Mouse (Mus musculus) small intestine, adult 2 months (tissue): ENCODE measurements around the gene Cyp4a30b. TPM values are rescaled to one million over a fixed set of nuclear protein-coding genes. Genes with fewer than 3 reads are reported as not detected.

ENCODE experiments used
- H3K27ac ChIP-seq: fragments of 200-500 bp; 2 replicates; pipeline ENCODE4 v1.5.1; 2012; ENCODE audit warnings: low read depth, low read length, control low read depth, inconsistent platforms; ENCODE audit not compliant: insufficient read depth
- H3K27me3 ChIP-seq: fragments of 200-500 bp; 2 replicates; pipeline ENCODE4 v1.6.1; 2012; ENCODE audit warnings: mild to moderate bottlenecking, moderate library complexity, low read length, inconsistent platforms; ENCODE audit not compliant: control insufficient read depth, insufficient read depth
- H3K36me3 ChIP-seq: fragments of 200-500 bp; 2 replicates; pipeline ENCODE4 v1.6.1; 2012; ENCODE audit warnings: mild to moderate bottlenecking, low read length, control low read depth, inconsistent platforms; ENCODE audit not compliant: control insufficient read depth, insufficient read depth
- H3K4me1 ChIP-seq: fragments of 200-500 bp; 2 replicates; pipeline ENCODE4 v1.6.1; 2012; ENCODE audit warnings: low read length, inconsistent platforms, mixed read lengths; ENCODE audit not compliant: control insufficient read depth, insufficient read depth, insufficient read length
- H3K4me3 ChIP-seq: fragments of 200-500 bp; 2 replicates; pipeline ENCODE4 v1.5.1; 2012; ENCODE audit warnings: low read depth, mild to moderate bottlenecking, control low read depth, inconsistent platforms, low read length, moderate library complexity
- CTCF ChIP-seq: fragments of 200-500 bp; IDR thresholded peaks from 2 replicates; pipeline ENCODE4 v1.5.1; 2012; ENCODE audit warnings: low read depth, mild to moderate bottlenecking, control low read depth, inconsistent platforms, low read length, moderate library complexity, mixed read lengths; ENCODE audit not compliant: insufficient replicate concordance, insufficient read length; ENCODE audit errors: extremely low read depth
- POLR2A ChIP-seq: fragments of 200-500 bp; IDR thresholded peaks from 2 replicates; pipeline ENCODE4 v1.6.1; 2012; ENCODE audit warnings: low read depth, mild to moderate bottlenecking, control low read depth, inconsistent platforms, low read length, moderate library complexity
- WGBS: fragments of 180-500 bp; shearing (Covaris S2); methylation state at CpG from one replicate; pipeline ENCODE4 v1.1.7; 2018; 5-methylcytosine and 5-hydroxymethylcytosine counted together
- polyA plus RNA-seq: library from polyadenylated mRNA; depleted of rRNA; stranded (reverse); fragments of >200 nt; gene quantifications from 2 replicates; pipeline ENCODE4 v1.2.3, GENCODE M21; 2012; rRNA removed

The Cyp4a30b gene
- polyA plus RNA-seq, 1 experiment, result not detected

- Histone ChIP-seq H3K4me3 (no peak overlapping the region), H3K36me3 (no peaks in the 10 kb centered on the region), H3K27ac (no peak overlapping the region), H3K27me3 (no peaks in the 10 kb centered on the region), H3K4me1 (no peaks in the 10 kb centered on the region; the same call in 1 of the 2 replicates)
- 24% methylated on average over 4 of the region's 4 CpGs for WGBS
- no peak for TF ChIP-seq POLR2A
- TF ChIP-seq CTCF, result no peak
These were observed 67.0 kb downstream of the Cyp4a30b start for GRCm38 (mm10) chr4:115519444-115519843.

Other genes starting within 250 kb of the Cyp4a30b start
- not detected in 2 replicates for gene Cyp4a29, start 210.5 kb upstream of the Cyp4a30b start, polyA plus RNA-seq
- not detected in 2 replicates for gene Cyp4a12a, start 153.6 kb upstream of the Cyp4a30b start, polyA plus RNA-seq
- not detected in 2 replicates for gene Cyp4a12b, start 41.0 kb upstream of the Cyp4a30b start, polyA plus RNA-seq
- not detected in 2 replicates for gene Cyp4a14, start 43.5 kb downstream of the Cyp4a30b start, polyA plus RNA-seq
- 2.6 TPM in 1 of 2 replicates, not detected in the other for gene Cyp4a10, start 65.7 kb downstream of the Cyp4a30b start, polyA plus RNA-seq
- gene Cyp4a31, start 111.0 kb downstream of the Cyp4a30b start, polyA plus RNA-seq, result not detected in 2 replicates
- 0.06 TPM in 1 of 2 replicates, not detected in the other for gene Cyp4a32, start 148.4 kb downstream of the Cyp4a30b start, polyA plus RNA-seq
- 41.0 and 213 TPM in 2 replicates for gene Cyp4b1, start 195.1 kb downstream of the Cyp4a30b start, polyA plus RNA-seq